Mouse (Mus musculus): ENCODE measurements at regions not wholly inside any gene's neighbourhood (a gene's known extent, or its start where the extent isn't known, plus 50 kb on each side); places are given as distances from the start of the nearest gene placed in this dataset.

DNA sequence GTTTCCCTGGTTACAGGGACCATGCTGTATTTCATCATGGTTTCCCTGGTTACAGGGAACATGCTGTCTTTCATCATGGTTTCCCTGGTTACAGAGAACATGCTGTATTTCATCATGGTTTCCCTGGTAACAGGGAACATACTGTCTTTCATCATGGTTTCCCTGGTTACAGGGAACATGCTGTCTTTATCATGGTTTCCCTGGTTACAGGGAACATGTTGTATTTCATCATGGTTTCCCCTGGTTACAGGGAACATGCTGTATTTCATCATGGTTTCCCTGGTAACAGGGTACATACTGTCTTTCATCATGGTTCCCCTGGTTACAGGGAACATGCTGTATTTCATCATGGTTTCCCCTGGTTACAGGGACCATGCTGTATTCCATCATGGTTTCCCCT lies 1579.5 kb downstream of the 4930444P10Rik start:
- DNase-seq (ENCODE audit: inconsistent age in 2 of 2, low spot score in 1 of 2), result no peak

DNA sequence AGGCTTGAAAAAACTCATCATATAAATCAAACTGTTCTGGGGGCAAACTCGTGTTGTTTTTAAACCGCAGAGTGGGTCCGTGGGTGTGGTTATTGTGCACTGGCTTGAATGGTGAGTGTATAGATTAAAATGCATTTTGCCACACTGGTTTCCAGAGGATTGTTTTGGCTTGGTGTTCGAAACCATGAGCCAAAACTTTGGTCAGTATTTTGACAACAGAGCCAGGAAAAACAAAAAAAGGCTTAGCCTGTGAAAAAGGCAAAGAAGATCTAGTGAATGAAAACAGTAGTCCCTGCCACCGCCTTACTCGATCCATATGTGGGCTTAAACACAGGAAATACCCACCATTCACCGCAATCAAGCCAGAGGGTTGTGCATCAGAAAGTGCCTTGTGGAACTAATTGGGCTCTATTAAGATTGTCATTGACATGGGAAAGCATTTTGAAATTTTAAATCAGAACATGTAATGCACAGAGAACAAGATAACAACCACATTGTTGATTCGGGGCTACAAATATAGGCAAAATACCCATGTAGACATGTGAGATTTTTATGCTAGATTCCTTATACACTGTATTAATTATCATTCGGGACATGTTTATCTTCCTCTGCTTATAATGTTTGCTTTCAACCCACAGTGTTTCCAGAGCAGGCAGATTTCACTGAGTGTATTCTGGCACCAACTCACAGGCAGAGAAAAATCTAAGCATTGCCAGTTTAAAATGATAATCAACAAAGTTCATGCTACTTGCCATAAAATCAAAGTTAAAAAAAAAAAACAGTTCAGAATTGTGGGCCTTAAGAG lies 1580.4 kb downstream of the 4930444P10Rik start:
- no peak for DNase-seq (ENCODE audit: inconsistent age in 2 of 2, low spot score in 1 of 2)

DNA sequence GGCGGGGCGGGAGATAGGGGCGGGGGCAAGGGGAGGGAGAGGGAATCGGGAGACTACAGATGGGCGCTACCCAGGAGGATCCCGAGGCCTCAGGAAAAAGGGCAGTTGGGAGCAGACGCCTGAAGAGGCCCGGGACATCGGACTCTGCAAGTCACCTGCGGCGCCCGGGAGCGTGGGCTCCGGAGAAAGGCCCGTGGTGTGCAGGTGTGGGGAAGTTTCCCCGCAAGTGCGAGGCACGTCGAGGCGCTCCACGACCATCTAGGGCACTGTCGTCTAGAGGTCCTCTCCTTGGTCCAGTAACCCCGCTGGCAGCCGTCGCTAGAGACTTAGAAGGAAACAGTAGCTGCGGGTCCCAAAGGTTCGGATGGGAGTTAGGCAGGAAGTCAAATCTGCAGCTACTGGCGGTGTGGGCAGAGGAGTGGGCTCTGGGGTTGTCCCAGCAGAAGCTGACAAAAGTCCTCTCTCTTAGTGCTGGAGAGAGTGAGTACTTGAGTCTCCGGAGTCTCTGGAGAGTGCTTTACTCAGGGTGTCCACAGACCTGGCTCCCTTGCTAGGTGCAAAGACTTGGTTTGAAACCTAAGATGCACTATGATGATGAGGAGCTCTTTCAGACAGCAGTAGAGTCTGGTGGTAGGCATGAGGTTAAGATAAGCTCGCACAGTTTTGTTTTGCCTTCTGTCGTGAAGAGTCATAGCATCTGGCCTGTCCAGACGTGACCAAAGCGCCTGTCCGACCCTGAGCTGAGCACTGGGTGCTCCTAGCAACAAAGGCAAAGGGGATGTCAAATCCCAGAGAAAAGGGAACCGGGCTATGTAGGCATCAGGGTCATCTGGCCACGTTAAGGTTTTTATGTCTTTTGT lies 1586.1 kb downstream of the 4930444P10Rik start:
- DNase-seq (ENCODE audit: inconsistent age in 2 of 2, low spot score in 1 of 2), result peak; percentile 16 to 57

DNA sequence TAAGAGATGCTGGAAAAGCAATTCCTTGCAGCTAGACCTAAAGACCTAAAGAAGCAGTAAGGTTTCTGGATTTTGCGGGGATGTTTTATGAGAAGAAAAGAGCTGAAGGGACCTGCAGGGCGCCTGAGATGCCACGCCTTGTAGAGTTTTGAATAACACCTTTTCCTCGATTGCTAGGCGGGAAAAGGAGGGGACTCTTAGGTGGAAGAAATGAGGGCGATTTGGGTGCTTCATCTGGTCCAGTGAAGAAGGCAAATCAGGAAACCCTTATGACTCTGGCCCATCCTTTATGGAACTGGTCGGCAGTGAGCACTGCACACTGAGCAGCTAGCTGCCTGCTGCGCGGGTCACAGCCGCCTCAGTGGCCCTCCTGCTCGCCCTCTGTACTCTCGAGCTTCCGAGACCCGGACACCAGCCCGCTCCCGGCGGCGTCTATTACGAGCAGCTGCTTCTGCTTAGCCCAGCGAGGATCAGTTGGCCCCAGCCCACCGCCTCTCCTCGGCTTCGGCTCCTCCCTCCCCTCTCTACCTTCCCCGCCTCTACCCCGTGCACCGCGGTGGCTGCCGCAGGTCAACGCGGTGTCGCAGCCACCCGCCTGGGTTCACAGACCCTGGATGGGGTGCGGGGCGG lies 1586.8 kb downstream of the 4930444P10Rik start:
- DNase-seq (ENCODE audit: inconsistent age in 2 of 2, low spot score in 1 of 2), result peak; percentile 38 to 61

DNA sequence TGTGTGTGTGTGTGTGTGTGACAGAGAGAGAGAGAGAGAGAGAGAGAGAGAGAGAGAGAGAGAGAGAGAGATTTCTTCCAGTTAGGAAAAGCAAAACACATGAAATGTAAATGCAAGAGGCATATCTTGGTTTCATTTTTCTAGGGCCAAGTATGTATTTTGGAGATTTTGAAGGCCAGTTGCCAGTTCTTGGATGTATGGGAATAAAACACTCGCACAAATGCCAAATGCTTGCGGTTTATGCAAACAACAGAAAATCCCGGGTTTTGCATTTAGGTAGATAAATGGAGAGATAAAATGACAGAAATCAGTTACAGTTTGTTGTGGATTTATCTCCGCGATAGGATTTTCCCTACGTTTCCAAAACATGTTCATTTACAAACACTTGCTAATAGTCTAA lies 1587.4 kb downstream of the 4930444P10Rik start:
- DNase-seq (ENCODE audit: inconsistent age in 2 of 2, low spot score in 1 of 2), result no peak

DNA sequence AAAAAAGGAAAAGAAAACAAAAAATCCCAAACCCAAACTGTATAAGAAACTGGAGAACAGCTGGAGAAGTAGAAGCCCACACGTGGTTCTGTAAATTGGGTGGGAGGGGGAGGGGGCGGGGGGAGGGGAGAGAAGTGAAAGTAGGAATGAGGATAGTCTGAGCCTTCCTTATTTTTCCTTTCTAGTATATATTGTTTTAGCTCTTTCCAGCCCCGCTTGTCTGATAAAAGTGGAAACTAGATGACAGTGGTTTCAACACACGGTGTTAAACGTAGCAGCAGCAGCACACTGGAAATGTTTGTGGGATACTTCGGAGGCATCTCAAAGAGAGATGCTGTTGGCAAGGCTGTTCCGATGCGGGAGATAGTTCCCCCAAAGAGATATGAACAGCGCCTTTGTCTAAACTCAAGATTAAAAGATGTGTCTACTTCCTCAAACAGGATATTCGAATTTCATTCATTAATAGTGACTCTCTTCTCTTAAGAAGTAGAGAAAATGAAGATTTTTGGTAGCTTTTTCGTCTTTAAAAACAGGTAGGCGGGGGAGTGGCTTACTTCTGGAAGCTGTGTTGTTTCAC lies 1588.3 kb downstream of the 4930444P10Rik start:
- DNase-seq (ENCODE audit: inconsistent age in 2 of 2, low spot score in 1 of 2), result peak in 1 of 2 experiments; percentile 57

DNA sequence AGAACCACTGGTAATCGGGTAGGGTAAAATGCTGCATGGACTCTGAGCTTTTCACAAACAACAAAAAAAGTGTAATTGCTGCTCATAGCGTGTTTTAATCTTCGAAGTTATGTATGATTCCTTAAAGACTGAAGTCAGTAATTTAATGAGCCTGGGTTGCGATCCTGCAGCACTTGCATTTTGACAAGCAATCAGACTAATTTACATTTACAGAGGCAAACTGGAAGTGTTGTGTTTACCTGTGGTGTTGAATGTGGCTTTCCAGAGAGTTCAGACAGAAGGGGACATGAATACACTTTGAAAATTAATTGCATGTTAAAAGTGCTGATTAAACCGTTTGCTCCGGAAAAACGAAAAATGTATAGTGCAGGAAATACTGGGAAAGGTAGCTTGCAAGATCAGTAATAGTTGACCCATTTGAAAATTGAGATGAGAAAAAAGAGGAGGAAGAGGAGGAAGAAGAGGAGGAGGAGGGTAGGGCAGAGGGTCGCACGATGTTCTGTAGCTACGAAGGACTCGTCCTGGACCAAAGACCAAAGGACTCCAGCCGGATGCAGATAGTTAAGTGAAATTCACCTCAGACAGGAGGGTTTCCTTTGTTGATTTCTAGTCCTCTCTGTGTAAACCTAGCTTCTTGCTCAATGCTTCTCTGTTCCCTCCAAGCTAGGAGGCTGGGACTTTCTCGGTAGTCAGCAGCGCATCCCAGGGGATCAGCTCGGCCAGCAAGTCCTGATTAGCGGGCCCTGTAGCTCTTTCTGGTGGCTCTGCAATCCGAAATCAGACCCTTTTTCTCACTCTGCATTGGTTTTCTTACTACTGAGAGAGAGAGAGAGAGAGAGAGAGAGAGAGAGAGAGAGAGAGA lies 1589.0 kb downstream of the 4930444P10Rik start:
- DNase-seq (ENCODE audit: inconsistent age in 2 of 2, low spot score in 1 of 2), result peak in 1 of 2 experiments; percentile 60

DNA sequence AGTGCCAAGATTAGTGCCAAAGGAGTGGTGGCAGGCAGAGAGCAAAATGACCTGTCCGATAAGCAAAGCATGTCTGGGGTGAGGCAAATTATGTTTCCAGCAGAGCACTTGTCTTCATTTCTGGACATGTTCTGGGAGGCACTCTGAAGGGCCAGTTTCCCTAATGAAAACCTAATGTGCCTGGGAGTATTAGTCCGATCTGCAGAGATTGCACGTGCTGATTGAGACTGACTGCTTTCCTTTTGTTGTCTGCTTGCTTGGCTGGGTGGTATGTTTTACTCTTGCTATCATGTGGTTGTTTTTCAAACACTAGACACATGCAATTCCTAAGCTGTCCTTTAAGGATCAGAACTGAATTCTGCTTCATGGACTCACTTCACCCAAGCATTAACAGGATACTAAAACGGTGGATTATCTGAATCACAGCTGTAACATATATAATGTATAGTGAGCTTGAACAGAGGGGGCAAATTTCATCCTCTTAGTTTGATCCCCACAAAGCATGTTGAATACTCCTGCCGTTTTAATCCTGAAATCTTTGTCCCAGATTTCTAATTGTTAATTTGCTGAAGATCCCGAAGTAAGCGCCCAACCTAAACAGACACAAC lies 1589.8 kb downstream of the 4930444P10Rik start:
- peak in 1 of 2 experiments; percentile 38 for DNase-seq (ENCODE audit: inconsistent age in 2 of 2, low spot score in 1 of 2)

DNA sequence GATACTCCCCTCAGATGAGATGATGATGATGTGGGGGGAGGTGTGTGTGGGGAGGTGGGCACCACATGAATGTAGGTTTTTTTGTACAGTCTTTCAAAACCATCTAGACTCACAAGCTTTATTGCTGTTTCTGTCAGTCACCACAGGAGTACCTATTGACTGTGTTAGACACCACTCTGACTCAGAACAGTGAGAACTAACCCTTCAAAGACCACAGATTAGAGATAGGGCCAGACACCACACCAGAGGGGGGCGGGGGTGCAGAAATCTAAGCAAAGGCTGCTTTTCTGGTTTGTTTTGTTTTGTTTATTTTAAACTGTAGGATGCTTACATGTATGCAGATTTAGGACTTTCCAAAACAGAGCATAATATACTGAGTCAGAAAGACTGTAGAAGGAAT lies 1594.0 kb downstream of the 4930444P10Rik start:
- DNase-seq (ENCODE audit: inconsistent age in 2 of 2, low spot score in 1 of 2), result no peak

DNA sequence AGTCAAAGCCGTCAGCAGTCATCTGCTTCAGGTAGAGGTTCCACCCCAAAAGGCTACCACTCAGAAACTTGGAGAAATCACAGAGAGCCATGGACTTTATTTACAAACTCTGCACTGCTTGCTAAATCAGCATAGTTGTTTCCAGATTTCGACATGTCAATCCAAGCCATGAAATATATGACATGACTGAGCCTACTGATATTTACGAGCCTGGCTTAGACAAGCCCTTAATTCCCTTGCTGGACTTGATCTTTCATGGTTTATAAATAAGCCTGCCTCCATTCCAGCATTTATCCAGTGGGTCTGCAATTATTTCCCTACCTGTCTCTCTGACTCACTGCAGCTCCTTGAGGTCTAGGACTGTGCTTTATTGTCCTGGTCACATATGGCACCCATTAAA lies 1603.1 kb downstream of the 4930444P10Rik start:
- DNase-seq (ENCODE audit: inconsistent age in 2 of 2, low spot score in 1 of 2), result no peak

DNA sequence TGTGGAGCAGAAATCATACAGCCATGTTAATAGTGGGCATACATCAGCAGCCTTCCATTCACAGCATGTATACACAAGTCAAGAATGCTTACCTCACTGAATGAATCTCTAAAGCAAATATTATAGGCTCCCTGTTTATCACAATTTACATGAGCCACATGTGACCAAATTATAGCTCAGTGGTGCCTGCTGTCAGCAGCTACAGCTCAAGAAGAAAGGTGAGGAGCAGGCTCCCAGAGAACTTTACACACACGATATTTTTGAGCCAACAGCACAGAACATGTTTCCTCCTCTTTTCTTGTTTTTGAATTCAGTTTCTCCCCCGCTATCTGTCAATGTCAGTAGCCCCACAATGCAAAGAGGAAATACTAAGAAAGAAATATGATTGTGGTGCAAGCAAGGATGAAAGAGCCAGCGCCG lies 1605.4 kb downstream of the 4930444P10Rik start:
- no peak for DNase-seq (ENCODE audit: inconsistent age in 2 of 2, low spot score in 1 of 2)

DNA sequence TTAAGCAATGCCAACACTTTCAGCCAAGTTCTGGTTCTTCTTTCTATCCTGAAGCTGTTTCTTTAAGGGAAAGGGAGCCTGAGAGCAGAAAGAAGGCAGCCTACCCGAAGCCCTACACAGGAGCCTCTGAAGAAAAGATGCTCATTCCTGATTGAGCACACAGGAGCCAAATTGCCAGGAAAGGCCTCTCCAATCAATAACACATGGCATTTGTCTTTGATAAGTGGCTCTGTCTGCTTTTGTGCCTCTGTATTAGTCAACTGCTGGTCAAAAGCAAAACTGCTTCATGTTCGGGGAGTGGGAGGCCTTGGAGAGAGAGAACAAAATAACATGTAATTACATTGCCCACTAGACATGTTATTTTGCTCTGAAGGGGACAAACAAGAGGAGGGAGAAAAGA lies 1607.4 kb downstream of the 4930444P10Rik start:
- no peak for DNase-seq (ENCODE audit: inconsistent age in 2 of 2, low spot score in 1 of 2)

DNA sequence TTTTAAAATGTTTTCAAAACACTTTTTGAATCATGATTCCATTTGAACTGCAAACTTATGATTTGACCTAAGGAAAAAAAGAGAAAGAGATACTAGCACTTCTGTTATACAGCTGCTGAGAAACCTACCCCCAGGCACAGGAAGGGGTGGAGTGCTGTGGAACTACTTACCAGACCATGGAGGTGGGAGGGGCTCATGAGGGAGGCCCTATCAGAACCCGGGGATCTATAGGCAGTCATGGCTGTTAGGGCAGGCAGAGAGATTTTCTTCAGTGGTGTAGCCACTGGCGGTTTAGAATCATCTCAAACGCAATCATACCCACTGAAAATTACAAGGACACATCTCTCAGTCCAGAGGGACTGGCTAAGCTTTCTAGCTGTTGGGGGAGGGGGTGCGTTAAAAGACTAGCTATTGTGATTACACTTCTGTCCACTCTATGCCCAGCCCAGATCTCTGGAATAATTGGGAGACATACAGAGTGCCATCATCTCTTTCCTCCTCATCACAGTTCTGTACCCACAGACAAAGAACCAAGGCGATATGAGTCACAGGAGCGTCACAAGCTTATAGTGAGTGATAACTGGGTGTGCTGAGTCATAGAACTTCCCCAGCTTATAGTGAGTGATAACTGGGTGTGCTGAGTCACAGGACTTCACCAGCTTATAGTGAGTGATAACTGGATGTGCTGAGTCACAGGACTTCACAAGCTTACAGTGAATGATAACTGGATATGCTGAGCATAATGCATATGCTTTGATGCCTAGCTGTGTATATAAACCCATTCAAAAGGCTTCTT lies 1608.8 kb downstream of the 4930444P10Rik start:
- peak; percentile 60 to 75 for DNase-seq (ENCODE audit: inconsistent age in 2 of 2, low spot score in 1 of 2)

DNA sequence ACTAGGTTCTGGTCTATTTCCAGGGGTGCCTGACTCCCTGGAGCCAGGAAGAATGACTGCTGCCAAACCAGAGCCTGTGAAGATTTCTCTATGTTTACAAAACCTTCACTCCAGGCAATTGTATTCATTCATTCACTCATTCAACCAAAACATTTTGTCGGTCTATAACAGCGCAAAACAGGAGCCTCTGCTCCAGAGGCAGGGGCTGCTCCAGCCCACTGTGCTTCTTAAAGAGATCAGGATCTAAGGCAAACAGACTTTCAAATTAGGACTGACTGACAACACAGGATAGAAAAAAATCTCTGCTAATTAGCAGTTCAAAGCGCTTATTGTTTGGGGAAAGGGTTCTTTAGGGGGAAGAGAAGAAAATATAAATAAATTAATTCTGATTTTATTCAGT lies 1620.8 kb downstream of the 4930444P10Rik start:
- no peak for DNase-seq (ENCODE audit: inconsistent age in 2 of 2, low spot score in 1 of 2)

DNA sequence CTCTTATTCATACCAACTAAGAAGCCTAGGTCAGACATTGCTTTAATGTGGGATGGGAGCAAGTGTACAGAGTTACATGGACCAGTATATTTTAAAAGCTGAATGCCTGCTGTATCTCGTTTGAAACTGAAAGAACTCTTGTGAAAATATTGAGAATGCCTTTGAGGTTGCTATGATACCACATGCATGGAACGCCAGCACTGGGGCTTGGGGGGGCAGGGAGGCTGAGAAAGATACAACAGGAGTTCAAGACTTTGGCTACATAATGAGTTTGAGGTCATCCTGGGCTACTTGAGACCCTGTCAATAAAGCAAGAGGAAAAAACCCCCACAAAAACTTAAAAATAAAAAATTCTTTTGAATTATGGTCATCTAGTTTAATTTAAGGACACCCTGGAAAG lies 1621.6 kb downstream of the 4930444P10Rik start:
- DNase-seq (ENCODE audit: inconsistent age in 2 of 2, low spot score in 1 of 2), result no peak

DNA sequence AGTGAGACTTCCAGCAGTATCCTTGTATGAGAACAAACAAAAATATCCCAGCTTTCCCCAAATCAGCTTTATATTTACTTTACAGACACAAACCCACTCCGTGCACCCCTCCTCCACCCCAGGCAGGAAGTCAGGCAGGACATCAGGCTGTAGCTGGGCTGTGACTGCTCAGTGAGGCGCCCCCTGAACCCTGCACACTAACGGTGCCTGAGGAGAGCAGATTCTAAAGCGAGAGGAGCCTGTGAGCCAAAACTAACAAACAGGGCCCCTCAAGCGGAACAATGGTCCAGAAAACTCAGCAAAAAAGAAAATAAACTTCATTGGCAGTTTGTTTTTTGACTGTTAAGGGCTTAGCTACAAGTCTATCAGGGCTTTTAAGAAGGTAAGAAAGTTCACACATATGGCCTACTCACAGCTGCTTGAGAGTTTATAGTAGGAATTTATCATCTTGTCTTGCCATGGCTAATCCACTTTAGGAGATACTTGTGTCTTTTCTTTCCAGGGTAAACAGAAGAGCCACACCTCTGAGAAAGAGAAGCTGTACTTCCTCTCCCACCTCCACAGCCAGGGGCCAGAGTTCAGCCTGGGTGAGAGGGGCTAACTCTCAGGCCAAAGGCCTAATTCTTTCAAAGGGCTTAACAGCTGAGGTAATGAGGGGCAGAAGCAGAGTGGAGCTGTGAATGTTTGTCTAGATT lies 1628.2 kb downstream of the 4930444P10Rik start:
- DNase-seq (ENCODE audit: inconsistent age in 2 of 2, low spot score in 1 of 2), result no peak

DNA sequence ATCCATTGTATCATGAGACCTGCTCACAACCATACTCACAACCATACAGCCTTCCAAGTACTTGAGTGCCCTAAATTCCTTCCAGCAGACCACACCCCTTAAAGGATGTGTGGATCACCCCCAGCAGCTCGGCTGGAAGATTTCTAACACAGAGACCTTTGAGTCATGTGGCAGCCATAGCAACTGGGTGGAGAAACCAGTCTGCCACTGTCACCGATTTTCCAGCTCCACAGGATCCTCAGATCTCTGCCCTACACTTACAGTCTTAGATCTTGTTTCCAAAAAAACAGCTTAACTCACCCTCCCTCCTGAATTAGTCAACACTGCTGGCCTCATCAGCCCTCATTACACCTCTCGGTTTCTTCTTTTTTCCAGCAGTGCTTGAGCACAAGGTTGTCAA lies 1630.6 kb downstream of the 4930444P10Rik start:
- no peak for DNase-seq (ENCODE audit: inconsistent age in 2 of 2, low spot score in 1 of 2)

DNA sequence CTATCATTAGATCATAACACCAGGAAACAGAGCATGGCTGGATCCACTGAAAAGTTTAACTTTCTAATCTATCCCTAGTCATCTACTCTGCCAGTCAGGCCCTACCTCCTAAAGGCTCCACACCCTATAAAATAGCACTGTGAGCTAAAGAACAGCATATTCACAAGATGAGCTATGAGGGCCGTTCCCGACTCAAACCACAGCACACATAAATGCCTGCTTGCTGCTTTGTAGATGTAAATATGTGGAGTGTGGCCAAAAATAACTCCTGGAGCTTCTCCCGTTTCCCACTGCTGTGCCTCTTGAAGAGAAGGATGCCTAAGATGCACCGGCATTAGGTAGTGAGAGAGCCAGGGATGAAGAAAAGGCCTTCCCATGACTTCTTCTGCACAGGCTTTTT lies 1632.3 kb downstream of the 4930444P10Rik start:
- DNase-seq (ENCODE audit: inconsistent age in 2 of 2, low spot score in 1 of 2), result no peak

DNA sequence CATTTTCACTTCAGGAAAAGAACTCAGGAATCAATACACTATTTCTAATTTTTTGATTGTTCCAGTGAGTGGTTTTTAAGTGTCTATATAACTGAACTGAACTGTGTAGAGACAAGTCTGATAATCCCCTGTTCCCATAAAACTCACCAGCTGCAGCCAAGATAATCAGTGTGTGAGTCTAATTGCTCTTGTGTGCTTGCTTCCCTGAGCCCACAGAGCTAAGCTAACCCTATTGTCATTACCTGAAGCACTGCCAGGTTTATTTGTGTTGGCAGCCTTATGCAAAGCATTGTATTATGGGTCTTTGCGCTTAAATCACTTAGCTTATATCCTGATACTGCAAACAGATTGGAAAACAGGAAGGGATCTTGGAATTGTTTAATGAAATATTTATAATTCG lies 1663.8 kb downstream of the 4930444P10Rik start:
- DNase-seq (ENCODE audit: inconsistent age in 2 of 2, low spot score in 1 of 2), result no peak

Measured in adrenal gland, adult (tissue).